Mouse (Mus musculus) neural tube, embryonic 14.5 days (tissue): ENCODE measurements around the gene Stom. TPM values are rescaled to one million over a fixed set of nuclear protein-coding genes. Genes with fewer than 3 reads are reported as not detected.

Source experiments
- ATAC-seq: fragments of 200-750 bp; cut with Nextera tagmentation; 2 replicates; pipeline ENCODE4 v1.8.0; 2017; ENCODE audit warnings: low read depth, mild to moderate bottlenecking, moderate TSS enrichment, moderate library complexity
- H3K27ac ChIP-seq: fragments of 300-500 bp; sonication (generic); 2 replicates; pipeline ENCODE4 v1.5.1; 2014; ENCODE audit warnings: low read depth, mild to moderate bottlenecking, control low read depth, low read length, moderate library complexity, mixed read lengths
- H3K27me3 ChIP-seq: fragments of 300-500 bp; sonication (generic); 2 replicates; pipeline ENCODE4 v1.6.1; 2014; ENCODE audit warnings: low read length; ENCODE audit not compliant: control insufficient read depth, insufficient read depth
- H3K36me3 ChIP-seq: fragments of 300-500 bp; sonication (generic); 2 replicates; pipeline ENCODE4 v1.6.1; 2014; ENCODE audit warnings: low read length, mixed read lengths; ENCODE audit not compliant: control insufficient read depth, insufficient read depth
- H3K4me1 ChIP-seq: fragments of 300-500 bp; sonication (generic); 2 replicates; pipeline ENCODE4 v1.6.1; 2014; ENCODE audit warnings: low read length; ENCODE audit not compliant: control insufficient read depth, insufficient read depth
- H3K4me2 ChIP-seq: fragments of 300-500 bp; sonication (generic); 2 replicates; pipeline ENCODE4 v1.6.1; 2014; ENCODE audit warnings: mild to moderate bottlenecking, low read depth, low read length, control low read depth
- H3K4me3 ChIP-seq: fragments of 300-500 bp; sonication (generic); 2 replicates; pipeline ENCODE4 v1.5.1; 2014; ENCODE audit warnings: low read depth, low read length, control low read depth, mixed read lengths
- H3K9ac ChIP-seq: fragments of 300-500 bp; sonication (generic); replicated peaks from 2 replicates; pipeline ENCODE4 v1.6.1; 2014; ENCODE audit warnings: low read depth, mild to moderate bottlenecking, control low read depth, low read length, mixed read lengths
- H3K9me3 ChIP-seq: fragments of 300-500 bp; sonication (generic); 2 replicates; pipeline ENCODE4 v1.6.1; 2016; ENCODE audit warnings: low read length; ENCODE audit not compliant: control insufficient read depth
- WGBS: fragments of 180-500 bp; shearing (Covaris S2); extraction: QIAGEN DNeasy Blood & Tissue Kit; methylation state at CpG from one replicate; pipeline ENCODE4 v1.1.7; 2014; 5-methylcytosine and 5-hydroxymethylcytosine counted together
- polyA plus RNA-seq: library from polyadenylated mRNA; unstranded; fragments of >200 nt; fragmentation: Nextera tagmentation; extraction: Ambion mirVana; gene quantifications from 2 replicates; pipeline ENCODE4 v1.2.1, GENCODE M21; 2014

Stom gene
- polyA plus RNA-seq, 1 experiment from 2014 or later, result 14.2 TPM

GRCm38 (mm10) chr2:35271817-35272216, 65.0 kb downstream of the Stom start:
- Histone ChIP-seq H3K4me1 (0 out of 2 replicates have a peak, but pooled peaks cover 4% of the 10 kb centered on the region), H3K9ac (no peak overlapping the region), H3K36me3 (no peaks in the 10 kb centered on the region), H3K9me3 (no peaks in the 10 kb centered on the region), H3K4me3 (no peak overlapping the region), H3K4me2 (no peak overlapping the region), H3K27me3 (no peaks in the 10 kb centered on the region), H3K27ac (no peak overlapping the region)
- no peak for ATAC-seq
- WGBS, result 74% methylated on average over 2 of the region's 2 CpGs

GRCm38 (mm10) chr2:35270531-35270984, 66.2 kb downstream of the Stom start:
- ATAC-seq, result peak; percentile 52; the same call in 1 of the 2 replicates
- no peak overlapping the region for H3K4me3 ChIP-seq
- H3K9ac ChIP-seq, result no peak overlapping the region
- H3K4me1 ChIP-seq, result 0 out of 2 replicates have a peak, but pooled peaks cover 4% of the 10 kb centered on the region
- no peaks in the 10 kb centered on the region for H3K27me3 ChIP-seq
- no peaks in the 10 kb centered on the region for H3K36me3 ChIP-seq
- WGBS, result 7% methylated on average over 10 of the region's 10 CpGs
- no peak overlapping the region for H3K27ac ChIP-seq
- no peak overlapping the region for H3K4me2 ChIP-seq
- no peaks in the 10 kb centered on the region for H3K9me3 ChIP-seq

- no peak overlapping the region for H3K4me2 ChIP-seq
- H3K36me3 ChIP-seq, result no peaks in the 10 kb centered on the region
- no peak overlapping the region for H3K4me3 ChIP-seq
- ATAC-seq, result no peak
- H3K27me3 ChIP-seq, result no peaks in the 10 kb centered on the region
- 0 out of 2 replicates have a peak, but pooled peaks cover 4% of the 10 kb centered on the region for H3K4me1 ChIP-seq
- no peak overlapping the region for H3K27ac ChIP-seq
- no peak overlapping the region for H3K9ac ChIP-seq
- H3K9me3 ChIP-seq, result no peaks in the 10 kb centered on the region
- WGBS, result 83% methylated on average over 4 of the region's 4 CpGs
These were observed 67.0 kb downstream of the Stom start for GRCm38 (mm10) chr2:35269716-35270260.

- no peak overlapping the region for H3K4me3 ChIP-seq
- H3K27ac ChIP-seq, result no peak overlapping the region
- H3K27me3 ChIP-seq, result no peaks in the 10 kb centered on the region
- 0 out of 2 replicates have a peak, but pooled peaks cover 4% of the 10 kb centered on the region for H3K4me1 ChIP-seq
- no peak overlapping the region for H3K9ac ChIP-seq
- no peaks in the 10 kb centered on the region for H3K36me3 ChIP-seq
- no peaks in the 10 kb centered on the region for H3K9me3 ChIP-seq
- no peak for ATAC-seq
- H3K4me2 ChIP-seq, result no peak overlapping the region
- 94% methylated on average over 6 of the region's 6 CpGs for WGBS
These were observed 67.6 kb downstream of the Stom start for GRCm38 (mm10) chr2:35269136-35269535.

- Histone ChIP-seq H3K27ac (no peak overlapping the region), H3K4me1 (no peaks in the 10 kb centered on the region), H3K36me3 (no peaks in the 10 kb centered on the region), H3K4me3 (no peak overlapping the region), H3K27me3 (no peaks in the 10 kb centered on the region), H3K9ac (no peak overlapping the region), H3K9me3 (no peaks in the 10 kb centered on the region), H3K4me2 (no peak overlapping the region)
- 86% methylated on average over 10 of the region's 10 CpGs for WGBS
- no peak for ATAC-seq
These were observed 68.8 kb downstream of the Stom start for GRCm38 (mm10) chr2:35267876-35268566.

- WGBS, result 83% methylated on average over 13 of the region's 13 CpGs
These were observed 69.5 kb downstream of the Stom start for GRCm38 (mm10) chr2:35267156-35267875.

GRCm38 (mm10) chr2:35266251-35266905, 70.4 kb downstream of the Stom start:
- Histone ChIP-seq H3K27me3 (no peaks in the 10 kb centered on the region), H3K27ac (no peak overlapping the region), H3K4me1 (no peaks in the 10 kb centered on the region), H3K9ac (no peak overlapping the region), H3K36me3 (no peaks in the 10 kb centered on the region), H3K9me3 (no peaks in the 10 kb centered on the region), H3K4me2 (no peak overlapping the region), H3K4me3 (no peak overlapping the region)
- ATAC-seq, result no peak
- WGBS, result 81% methylated on average over 9 of the region's 9 CpGs

More at GRCm38 (mm10) chr2:35267156-35267875, 69.5 kb downstream of the Stom start:
- ATAC-seq, result no peak
- no peaks in the 10 kb centered on the region for H3K36me3 ChIP-seq
- no peak overlapping the region for H3K4me3 ChIP-seq
- H3K4me1 ChIP-seq, result no peaks in the 10 kb centered on the region
- no peaks in the 10 kb centered on the region for H3K9me3 ChIP-seq
- no peak overlapping the region for H3K9ac ChIP-seq
- no peak overlapping the region for H3K4me2 ChIP-seq
- H3K27ac ChIP-seq, result no peak overlapping the region
- no peaks in the 10 kb centered on the region for H3K27me3 ChIP-seq

GRCm38 (mm10) chr2:35265775-35266174, 71.0 kb downstream of the Stom start:
- H3K27ac ChIP-seq, result no peak overlapping the region
- H3K36me3 ChIP-seq, result no peaks in the 10 kb centered on the region
- H3K4me1 ChIP-seq, result no peaks in the 10 kb centered on the region
- no peak overlapping the region for H3K9ac ChIP-seq
- H3K4me3 ChIP-seq, result no peak overlapping the region
- no peak overlapping the region for H3K4me2 ChIP-seq
- H3K27me3 ChIP-seq, result no peaks in the 10 kb centered on the region
- WGBS, result 92% methylated on average over 8 of the region's 8 CpGs
- no peak for ATAC-seq
- H3K9me3 ChIP-seq, result no peaks in the 10 kb centered on the region
